Mouse (Mus musculus) thymus, postnatal 4 days (tissue): ENCODE measurements around the gene Gm26992.
A peak's percentile ranks its signal among the peaks of the same experiment; 100 is the strongest.

Experiments used
- DNase-seq: peaks from one replicate; pipeline ENCODE4 v3.0.0; 2021

Gene Gm26992

GRCm38 (mm10) chrX:103490853-103491252 lies 69.0 kb downstream of the Gm26992 start:
- DNase-seq = no peak

- peak; percentile 17 for DNase-seq
Observed at GRCm38 (mm10) chrX:103492398-103493256, 70.8 kb downstream of the Gm26992 start.

GRCm38 (mm10) chrX:103493351-103494173 lies 71.8 kb downstream of the Gm26992 start:
- DNase-seq = peak; percentile 69

GRCm38 (mm10) chrX:103499374-103499773 lies 77.6 kb downstream of the Gm26992 start:
- no peak for DNase-seq

- DNase-seq = no peak
Observed at GRCm38 (mm10) chrX:103500137-103500536, 78.3 kb downstream of the Gm26992 start.

GRCm38 (mm10) chrX:103508218-103508617 lies 86.4 kb downstream of the Gm26992 start:
- DNase-seq = no peak

- no peak for DNase-seq
Observed at GRCm38 (mm10) chrX:103509168-103510019, 87.6 kb downstream of the Gm26992 start.

GRCm38 (mm10) chrX:103514782-103515181 lies 93.0 kb downstream of the Gm26992 start:
- no peak for DNase-seq

GRCm38 (mm10) chrX:103515346-103515745 lies 93.5 kb downstream of the Gm26992 start:
- no peak for DNase-seq

- no peak for DNase-seq
Observed at GRCm38 (mm10) chrX:103518798-103519197, 97.0 kb downstream of the Gm26992 start.

GRCm38 (mm10) chrX:103519547-103519946 lies 97.7 kb downstream of the Gm26992 start:
- no peak for DNase-seq

GRCm38 (mm10) chrX:103521221-103521716 lies 99.5 kb downstream of the Gm26992 start:
- no peak for DNase-seq

GRCm38 (mm10) chrX:103529185-103529584 lies 107.4 kb downstream of the Gm26992 start:
- DNase-seq = peak; percentile 84
